Mouse (Mus musculus) duodenum, adult 2 months (tissue): ENCODE results near the gene Epyc. TPM values are rescaled to one million over a fixed set of nuclear protein-coding genes. Genes with fewer than 3 reads are reported as not detected.

Experiments used
- polyA plus RNA-seq: library from polyadenylated mRNA; depleted of rRNA; stranded (reverse); fragments of >200 nt; gene quantifications from 2 replicates; pipeline ENCODE4 v1.2.3, GENCODE M21; 2012; ENCODE audit warnings: low replicate concordance; rRNA removed

Epyc gene
- not detected in 2 replicates for polyA plus RNA-seq

GRCm38 (mm10) chr10:97643768-97644167, at the start of gene Epyc:
Gene Epyc, plus strand, starts transcription at chr10:97644068.

GRCm38 (mm10) chr10:97606579-97606978, 37.3 kb upstream of the Epyc start, which contains the start of gene Kera:
Gene Kera, plus strand, starts transcription at chr10:97606879.

DNA sequence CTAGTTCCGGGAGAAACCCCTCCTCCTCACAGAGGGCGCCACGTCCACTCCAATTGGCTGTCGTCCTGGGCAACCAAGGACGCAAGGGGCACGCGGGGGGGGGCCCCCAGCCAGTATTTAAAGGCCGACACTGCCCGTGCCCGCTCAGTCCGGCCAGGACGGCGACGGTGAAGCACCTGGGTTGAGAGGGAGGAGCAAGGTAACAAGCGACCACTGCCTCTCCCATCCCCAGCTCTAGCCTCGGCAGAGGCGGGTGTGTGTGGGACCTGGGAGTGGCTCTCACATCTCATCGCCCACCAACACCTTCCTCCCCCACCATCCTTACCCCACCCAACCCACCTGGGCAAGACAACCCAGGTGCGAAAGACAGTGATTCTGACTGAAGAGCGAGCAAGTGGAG, 49.0 kb downstream of the Epyc start, which contains the start of gene Ccer1:
Ccer1 (plus strand) TSS at position 147 of the 400 bp plus-strand sequence.

GRCm38 (mm10) chr10:97726655-97727054, 82.8 kb downstream of the Epyc start, which contains the start of gene C030005K15Rik:
Gene C030005K15Rik, minus strand, starts transcription at chr10:97726755.

Other genes starting within 250 kb of the Epyc start
- 18.8 and 25.6 TPM in 2 replicates for gene Dcn, start 164.5 kb upstream of the Epyc start, polyA plus RNA-seq
- gene Lum, start 78.9 kb upstream of the Epyc start, polyA plus RNA-seq: 1.2 and 1.9 TPM in 2 replicates
- gene Kera, start 37.2 kb upstream of the Epyc start, polyA plus RNA-seq: not detected in 2 replicates
- gene Ccer1, start 49.0 kb downstream of the Epyc start, polyA plus RNA-seq: not detected in 2 replicates
- not detected in 2 replicates for gene C030005K15Rik, start 82.7 kb downstream of the Epyc start, polyA plus RNA-seq